Mouse (Mus musculus): Measurements from ENCODE around the gene Ly6g6e.

Ly6g6e gene

DNA sequence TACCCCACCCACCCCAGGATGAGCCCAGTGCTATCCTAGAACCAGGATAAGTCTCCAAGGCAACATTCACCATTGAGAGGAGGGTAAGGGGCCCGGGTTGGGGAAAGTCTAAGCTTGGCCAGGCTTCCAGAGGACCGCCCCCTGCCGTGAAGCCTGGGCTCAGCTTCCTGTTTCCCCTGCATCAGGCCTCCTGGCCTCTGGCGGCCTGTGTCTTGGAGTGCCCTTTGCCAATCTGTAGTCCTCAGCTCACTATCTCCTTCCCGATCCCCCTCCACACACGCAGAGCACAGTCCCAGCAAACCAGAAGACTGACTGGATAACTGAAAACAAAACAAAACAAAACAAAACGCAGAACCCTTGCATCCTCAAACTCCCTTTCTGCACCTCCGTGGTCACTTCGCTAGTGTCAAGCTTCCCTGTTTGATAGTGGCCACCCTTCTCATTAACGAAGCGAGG is 27.1 kb upstream of the Ly6g6e start, which contains the start of gene Clic1:
Gene Clic1, plus strand, starts transcription at position 406 of the 456 bp plus-strand sequence.
- DNase-seq (ENCODE audit: low spot score): peak; percentile 93

DNA sequence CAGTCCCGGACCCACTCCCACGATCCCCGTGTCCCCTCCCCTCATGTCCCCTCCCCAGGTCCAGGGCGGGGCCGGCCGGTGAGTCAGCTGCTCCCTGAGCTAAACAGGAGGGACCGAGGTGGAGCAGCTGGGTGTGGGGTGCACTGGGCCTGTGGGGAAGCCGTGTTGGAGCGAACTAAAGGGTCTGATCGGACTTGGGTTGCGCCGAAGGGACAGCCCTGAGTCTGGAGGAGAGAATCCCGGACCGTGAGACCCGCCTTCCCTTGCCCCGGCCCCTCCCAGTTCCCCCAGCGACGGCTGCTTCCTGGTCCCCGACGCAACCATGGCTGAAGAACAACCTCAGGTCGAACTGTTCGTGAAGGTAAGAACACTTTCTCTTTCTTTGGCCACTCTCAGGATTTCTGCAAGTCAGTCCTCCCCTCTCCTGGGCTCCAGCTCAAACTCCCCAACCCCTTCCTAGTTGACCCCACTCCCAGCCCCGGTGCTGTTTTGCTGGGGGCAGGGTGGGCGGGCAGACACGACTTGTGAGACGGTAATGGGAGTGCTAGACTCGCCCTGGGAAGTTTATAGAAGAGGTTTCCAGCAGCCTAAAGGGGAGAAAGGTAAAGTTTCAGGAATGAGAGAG is 26.5 kb upstream of the Ly6g6e start:
- peak; percentile 82 for DNase-seq (ENCODE audit: low spot score)

DNA sequence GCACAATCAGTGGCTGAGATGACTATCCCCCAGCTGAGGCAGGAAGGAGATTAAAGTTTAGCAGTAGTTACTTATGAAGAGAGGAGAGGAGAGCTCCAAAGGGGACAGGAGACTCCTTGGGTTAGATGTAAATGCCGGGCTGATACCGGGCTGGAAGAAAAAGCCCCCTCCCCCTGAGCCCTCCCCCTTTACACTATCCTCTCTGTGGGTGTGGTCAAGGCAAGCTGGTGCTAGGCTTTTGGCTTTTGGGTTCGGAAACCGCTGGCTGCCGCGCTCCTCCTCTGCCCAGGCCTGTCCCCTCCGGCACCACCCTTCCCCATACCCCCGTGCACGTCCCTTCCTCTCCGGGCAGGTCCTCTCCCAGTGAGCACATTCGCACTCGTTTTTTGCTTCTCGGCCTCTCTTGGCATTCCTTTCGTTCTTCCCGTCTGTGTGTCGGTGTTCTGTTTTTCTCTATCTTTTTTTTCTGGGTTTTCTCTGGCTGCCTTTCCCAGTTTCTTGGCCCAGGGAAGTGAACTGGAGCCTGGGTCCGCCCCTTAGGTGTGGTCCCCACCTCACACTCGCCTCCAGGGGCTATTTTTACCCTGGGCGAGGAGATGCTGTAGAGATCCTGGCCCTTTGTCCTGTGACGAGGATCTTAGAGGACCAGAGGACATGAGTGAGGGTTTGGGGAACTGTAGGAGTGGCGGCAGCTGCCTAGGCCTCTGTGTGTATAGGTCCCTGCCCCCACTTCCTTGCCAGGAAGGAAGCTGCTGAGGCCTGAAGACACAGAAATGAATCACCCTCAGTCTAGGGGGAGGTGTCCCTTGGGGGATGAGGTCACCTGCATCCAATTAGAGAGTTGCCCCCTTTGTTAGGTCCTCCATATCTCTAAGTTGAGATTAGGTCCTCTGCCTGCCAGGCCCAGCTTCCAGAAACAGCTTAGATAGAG is 25.3 kb upstream of the Ly6g6e start:
- DNase-seq (ENCODE audit: low spot score): peak; percentile 87

DNA sequence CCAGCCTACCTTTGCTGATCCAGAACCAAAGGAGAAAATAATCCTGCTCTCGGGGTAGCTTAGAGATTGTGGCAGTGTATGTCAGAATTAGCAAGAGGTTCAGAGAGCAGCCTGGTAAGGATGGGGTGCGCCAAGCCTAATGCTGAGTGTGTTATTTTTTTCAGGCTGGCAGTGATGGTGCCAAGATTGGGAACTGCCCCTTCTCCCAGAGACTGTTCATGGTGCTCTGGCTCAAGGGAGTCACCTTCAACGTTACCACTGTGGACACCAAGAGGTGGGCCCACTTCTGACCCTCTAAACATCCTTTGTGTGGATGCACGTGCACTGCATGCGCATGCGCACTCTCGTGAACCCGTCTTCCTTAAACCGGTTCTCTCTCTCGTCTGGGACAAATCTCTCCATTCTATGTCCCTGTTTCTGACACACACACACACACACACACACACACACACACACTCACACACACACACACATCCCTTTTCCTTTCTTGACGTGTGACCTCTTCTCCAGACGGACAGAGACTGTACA is 24.4 kb upstream of the Ly6g6e start:
- DNase-seq (ENCODE audit: low spot score): no peak

DNA sequence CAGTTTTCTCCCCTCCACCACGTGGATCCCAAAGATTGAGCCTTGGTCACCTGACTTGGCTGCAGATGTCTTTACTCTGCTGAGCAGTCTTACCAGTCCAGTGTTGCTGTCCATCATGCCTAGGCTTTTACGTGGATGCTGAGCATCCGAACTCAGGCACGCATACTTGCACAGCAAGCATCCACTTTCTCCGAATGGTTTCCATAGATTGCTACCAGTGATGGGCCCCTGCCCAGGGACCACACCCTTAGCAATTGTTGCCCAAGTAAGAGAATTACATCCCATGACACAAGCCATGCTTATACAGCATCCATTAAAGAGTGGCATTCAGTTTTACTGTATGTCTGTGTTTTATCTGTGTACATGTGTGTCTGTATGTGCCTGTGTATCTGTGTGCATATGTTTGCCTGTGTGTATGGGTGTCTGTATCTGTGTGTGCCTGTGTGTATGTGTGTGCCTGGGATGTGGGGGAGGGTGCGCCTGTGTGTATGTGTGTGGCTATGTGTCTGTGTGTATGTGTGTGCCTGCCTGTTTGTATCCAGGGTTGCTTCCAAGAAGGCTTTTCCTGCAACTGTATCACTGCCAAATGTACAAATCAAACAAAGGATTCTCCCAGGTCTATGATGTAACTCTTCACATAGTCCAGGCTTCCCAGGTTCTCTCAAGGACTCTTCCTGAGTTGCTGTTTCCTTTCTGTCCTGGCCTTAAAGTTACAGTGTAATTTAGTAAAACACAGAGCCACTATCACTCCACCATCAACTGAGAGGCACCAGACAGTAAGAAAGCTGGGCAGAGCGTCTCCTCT is 20.8 kb upstream of the Ly6g6e start:
- DNase-seq (ENCODE audit: low spot score): no peak

DNA sequence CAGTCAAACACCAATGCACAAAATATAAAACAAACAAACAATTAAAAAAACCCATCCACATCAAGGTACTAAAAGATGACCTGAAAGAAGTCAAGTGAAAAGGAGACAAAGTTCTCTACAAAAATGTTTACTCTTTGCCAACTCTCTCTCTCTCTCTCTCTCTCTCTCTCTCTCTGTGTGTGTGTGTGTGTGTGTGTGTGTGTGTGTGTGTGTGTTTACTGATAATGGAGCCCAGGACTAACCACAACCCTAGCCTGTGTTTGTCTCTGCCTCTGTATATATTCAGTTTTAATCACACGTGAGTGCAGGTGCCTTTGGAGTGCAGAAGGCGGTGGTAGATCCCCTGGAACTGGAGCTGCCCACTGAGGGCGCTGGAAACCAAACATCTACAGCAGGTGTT is 19.6 kb upstream of the Ly6g6e start:
- DNase-seq (ENCODE audit: low spot score): no peak

DNA sequence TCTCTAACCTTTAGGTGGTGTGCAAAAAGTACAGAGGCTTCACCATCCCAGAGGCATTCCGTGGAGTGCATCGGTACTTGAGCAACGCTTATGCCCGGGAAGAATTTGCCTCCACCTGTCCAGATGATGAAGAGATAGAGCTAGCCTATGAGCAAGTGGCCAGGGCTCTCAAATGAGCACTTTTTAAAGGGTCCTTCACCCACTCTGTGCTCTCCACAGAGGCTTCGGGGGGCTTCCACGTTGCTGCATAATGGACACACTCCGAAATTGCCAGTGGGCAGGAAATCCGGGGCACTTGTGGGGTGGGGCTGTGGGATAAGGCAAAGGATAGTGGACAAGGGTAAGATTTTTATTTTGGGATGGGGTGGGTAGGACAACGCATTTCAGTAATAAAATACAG is 18.4 kb upstream of the Ly6g6e start:
- DNase-seq (ENCODE audit: low spot score): no peak

DNA sequence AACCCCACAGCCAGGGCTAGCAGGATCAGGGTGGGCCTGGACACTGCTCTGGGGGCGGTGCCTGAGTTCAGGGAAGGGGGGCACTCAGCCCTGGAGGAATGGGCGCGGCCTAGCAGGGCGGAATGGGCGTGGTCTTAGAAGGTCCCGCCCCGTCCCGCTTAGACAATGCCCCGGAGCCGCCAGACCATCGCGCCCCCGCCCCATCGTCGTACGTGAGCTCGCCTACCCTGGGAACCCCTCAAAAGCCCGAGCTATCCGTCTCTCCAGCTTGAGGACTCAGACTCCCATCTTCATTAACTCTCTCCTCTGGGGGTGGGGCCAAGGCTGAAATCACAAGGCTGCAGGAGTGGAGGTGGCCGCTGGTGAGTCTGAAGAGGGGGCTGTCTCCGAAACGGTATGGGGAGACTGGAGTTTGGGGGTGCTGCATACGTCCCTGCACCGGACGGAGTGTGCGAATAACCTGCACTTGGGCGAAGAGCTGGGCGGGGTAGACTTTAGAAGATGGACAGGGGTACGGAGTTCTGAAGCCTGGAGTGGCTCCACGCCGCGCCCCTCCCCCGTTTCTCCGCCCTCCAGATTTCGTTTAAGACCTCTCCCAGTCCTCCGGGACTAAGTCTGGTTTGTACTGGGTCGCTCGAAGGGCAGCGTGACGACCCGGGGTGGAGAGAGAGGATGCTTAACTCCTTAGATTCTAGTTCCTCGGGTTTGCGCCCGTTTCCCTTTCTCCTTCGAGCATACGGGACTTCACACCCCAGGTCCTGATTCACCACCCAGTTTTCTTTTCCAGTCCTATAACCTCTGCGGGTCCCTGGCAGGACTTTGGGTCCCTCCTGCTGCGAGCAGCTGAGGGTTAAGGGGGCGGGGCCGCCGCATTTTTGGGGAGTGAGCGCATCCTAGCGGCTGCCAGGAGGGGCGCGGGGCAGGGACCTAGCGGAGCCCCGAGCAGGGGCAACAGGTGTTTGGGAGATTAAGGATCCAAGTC is 17.5 kb upstream of the Ly6g6e start, which contains the start of gene Ddah2:
Gene Ddah2, plus strand, starts transcription at position 125 of the 982 bp plus-strand sequence.
- DNase-seq (ENCODE audit: low spot score): peak; percentile 99

DNA sequence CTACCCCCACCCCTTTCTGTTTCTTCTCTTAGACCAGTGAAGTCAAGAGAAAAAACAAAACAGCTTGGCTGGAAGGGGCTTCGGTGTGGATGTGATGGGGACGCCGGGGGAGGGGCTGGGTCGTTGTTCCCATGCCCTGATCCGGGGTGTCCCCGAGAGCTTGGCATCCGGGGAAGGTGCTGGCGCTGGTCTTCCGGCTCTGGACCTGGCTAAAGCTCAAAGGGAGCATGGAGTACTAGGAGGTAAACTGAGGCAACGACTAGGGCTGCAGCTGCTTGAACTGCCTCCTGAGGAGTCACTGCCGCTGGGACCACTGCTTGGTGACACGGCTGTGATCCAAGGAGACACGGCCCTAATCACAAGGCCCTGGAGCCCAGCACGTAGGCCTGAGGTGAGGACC is 16.6 kb upstream of the Ly6g6e start:
- DNase-seq (ENCODE audit: low spot score): no peak

DNA sequence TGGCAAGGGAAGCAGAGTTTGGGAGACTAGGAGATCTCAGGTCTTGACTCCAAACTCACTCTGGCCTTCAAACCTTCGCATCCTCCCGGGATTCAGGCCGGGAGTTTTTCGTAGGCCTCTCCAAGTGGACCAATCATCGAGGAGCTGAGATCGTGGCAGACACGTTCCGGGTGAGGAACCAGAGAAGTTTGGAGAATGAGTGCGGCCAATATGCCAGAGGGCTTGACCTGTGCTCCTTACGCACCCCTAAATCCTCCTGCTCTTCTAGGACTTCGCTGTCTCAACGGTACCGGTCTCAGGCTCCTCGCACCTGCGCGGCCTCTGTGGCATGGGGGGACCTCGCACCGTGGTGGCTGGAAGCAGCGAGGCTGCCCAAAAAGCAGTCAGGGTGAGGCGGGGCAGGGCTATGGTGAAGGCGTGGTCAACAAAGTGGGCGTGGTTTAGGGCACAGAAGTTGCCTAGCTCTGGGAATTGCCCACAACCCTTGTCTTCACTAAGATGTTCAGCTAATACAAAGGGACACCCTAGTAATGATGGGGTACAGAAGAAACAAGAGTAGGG is 15.9 kb upstream of the Ly6g6e start:
- no peak for DNase-seq (ENCODE audit: low spot score)

DNA sequence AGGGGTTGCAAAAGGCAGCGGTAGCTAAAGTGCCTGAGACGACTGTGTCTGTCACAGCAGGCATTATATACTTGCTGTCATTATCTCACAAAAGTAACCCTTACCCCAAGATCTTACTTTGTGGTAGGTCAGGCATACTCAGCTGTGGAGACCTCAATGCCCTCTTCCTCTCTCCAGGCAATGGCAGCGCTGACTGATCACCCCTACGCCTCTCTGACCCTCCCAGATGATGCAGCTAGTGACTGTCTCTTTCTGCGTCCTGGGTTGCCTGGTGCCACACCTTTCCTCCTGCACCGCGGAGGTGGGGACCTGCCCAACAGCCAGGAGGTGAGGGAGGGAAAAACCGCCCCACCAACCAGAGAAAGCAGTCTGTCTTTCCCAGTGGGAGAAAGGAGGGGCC is 15.4 kb upstream of the Ly6g6e start:
- DNase-seq (ENCODE audit: low spot score): no peak

DNA sequence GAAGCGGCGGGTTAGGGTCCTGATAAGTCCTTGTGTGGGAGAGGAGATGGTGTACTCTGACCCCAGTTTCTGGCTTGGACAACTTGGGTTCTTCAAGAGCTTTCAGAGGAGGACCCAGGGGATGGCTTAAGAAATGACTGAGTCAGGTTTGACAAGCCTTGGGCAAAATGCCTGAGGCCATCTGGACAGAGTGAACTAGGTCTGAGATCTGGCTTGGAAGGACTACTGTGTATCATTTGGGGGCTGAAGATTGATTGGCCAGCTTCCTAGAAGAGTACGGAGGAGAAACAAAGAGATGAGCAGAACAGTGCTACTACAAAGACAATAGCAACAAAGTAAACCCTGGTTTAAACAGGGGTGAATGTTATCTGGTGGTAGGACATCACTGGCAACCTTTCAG is 13.2 kb upstream of the Ly6g6e start:
- DNase-seq (ENCODE audit: low spot score): no peak

DNA sequence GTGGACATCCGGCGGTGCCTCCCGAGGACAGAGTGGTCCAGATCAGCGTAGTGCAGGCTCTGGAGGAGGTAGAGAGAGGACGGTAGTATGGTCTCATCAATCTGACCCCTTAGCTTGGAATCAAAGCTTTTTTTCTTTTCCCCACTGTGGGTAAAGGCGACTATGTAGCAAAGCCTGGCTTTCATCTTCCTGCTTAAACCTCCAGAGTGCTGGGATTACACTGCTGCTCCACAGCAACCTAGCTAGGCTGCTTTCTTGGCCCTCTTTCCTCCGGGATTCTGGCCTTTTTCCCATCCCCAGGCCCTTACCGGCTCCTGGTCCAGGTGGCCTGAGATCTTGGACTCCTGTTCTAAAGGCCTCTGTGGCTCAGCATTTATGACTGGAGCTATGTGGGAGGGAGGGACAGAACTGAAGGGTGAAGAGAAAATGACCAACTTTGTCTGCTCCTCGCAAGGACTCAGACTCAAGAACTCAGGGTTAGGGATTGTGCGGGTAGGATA is 12.3 kb upstream of the Ly6g6e start:
- no peak for DNase-seq (ENCODE audit: low spot score)

DNA sequence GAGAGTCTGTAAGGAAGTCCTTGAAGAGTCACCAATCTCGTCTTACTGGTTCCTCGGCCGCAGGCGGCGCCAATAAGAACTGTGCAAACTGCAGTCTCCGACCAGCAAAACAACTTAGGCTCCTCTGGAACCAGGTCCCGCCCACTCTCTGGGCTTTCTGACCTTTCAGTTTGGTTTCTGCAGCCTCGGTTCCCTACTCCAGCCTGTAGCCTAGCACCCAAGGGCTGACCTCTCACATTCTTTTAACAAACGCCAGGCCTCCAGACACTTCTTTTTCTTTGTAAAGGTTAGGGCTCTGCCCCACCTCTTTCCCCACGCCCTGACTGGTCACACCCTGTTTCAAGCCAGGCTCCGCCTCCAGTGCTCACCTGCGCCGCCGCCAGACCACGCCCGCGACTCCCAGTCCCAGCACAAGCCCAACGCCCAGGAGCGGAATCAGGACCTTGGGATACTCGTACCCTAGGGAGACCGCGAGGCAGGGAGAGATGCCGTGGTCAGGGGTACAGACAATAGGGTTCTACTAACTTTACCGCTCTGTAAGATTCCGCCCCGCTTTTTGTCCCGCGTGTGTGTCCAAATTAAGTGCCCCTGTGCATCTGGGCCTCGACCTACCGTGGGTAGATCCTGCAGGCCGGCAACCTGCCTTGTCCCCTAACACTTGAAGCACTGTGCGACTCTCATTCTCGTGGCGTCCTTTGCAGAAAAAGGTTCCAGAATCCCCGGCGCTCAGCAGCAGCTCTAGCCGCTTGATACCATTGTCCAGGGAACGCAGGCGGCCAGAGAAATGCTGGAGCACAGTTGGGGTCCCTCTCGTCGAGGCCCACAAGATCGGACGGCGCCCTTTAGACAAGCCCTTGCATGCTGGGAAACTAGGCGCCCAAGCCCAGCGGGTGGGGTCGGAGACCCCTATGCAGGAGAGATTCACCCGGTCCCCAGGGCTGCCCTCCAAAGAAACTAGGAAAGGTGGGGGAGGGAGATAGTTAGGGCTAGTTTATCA is 11.5 kb upstream of the Ly6g6e start, which contains the start of gene Ly6g6c:
Gene Ly6g6c, plus strand, starts transcription at position 438 of the 997 bp plus-strand sequence.
- peak; percentile 82 for DNase-seq (ENCODE audit: low spot score)

DNA sequence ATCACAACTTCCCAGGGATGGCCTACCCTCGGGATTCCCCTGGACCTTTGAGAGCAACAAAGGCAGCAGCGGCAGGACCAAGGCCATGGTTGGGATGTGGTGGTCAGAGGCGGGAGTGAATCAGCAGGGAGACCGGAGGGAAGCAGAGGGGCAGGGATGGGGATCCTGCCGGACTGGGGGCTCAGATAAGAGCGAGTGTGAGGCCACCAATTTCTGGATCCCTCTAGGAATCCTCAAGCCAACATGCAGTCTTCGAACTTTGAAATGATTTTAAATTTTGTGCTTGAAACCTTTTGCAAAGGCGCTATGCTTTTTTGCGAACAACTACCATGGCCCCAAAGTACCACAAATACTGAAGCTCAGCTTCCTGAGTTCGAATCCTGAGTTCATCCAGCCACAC is 10.6 kb upstream of the Ly6g6e start, which contains the start of gene Mpig6b:
Gene Mpig6b, minus strand, starts transcription at position 101 of the 400 bp plus-strand sequence.
- DNase-seq (ENCODE audit: low spot score): no peak

DNA sequence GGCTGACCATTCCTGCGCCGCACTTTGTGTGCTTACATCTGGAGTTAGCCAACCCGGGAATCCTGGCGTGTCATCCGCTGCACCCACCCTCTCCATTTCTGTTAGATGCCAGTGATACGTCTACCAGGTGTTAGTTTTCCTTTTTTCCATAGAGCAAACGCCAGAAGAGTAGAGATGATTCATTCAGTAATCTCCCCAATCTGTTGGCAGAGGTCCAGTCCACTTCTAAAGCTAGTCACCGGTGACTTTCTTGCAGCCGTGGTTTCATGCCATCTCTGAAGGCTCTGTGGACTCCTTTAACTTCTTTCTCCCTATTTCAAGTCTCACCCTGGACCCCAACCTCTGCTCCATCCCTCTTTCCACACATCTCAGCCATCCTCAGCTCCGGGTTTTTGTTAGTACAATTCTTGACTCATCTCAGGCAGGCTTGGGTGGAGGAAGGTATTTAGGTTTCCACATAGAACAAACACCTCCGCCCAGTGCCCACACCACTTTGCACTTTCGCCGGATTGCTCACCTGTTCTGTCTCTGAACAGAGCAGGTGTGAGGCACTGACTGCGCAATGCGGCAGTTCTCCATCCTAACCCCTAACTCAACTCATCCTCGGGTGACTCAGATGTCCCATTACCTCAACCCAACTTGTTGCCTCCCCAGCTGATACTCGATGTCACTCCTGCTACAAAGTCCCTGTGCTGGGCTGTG is 8.3 kb upstream of the Ly6g6e start:
- DNase-seq (ENCODE audit: low spot score): no peak

DNA sequence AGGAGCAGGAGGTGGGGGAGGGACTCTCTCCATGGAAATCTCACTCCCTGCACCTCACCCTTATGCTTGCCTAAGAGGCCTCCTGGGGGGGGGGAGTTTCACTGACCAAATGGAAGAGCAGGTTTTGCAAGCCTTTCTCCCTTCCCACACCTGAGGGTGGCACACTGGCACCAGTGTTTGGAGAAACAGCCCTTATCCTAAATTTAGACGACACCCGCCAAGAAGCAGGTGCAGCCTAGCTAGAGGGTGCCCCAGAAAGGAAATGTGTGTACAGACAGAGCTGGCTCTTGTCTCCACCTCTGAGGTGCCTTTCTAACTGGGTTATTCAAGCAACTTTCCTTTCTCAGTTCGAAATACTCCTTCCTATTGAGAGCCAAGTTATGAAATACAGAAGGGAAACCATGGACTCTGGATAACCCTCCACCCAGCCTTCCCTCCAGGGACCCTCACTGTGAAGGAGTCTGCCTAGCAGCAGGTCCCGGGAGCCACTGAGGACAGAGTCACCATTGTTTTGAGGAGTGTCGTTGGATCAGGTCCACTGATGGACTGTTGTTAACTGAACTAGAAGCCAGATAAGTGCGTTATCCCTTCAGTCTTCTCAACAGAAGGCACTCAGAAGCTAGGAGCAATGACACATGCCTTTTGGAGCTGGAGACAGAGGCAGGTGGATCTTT is 6.0 kb upstream of the Ly6g6e start:
- DNase-seq (ENCODE audit: low spot score): no peak

DNA sequence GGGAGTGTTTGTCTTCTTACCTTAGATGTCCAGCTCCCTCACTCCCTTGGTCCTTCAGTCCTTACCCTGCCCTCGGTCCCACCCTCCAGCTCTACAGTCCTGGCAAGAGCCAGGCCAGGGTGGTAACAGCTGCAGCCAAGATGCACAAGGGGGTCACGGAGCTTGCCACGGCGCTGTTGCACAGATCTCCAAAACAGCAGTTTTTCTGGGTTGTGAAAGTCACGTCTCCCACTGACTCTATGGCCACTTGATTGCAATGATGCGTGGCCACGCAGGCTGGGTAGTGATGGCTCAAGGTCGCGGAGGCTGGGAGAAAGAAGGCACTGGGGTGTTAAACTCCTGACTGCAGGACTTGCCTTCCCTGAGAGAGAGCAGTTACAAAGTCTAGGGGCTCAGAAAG is 5.2 kb upstream of the Ly6g6e start:
- DNase-seq (ENCODE audit: low spot score): no peak

Measured in embryo, embryonic 10.5 days (tissue).